Mouse (Mus musculus): ENCODE measurements at regions not wholly inside any gene's neighbourhood (a gene's known extent, or its start where the extent isn't known, plus 50 kb on each side); places are given as distances from the start of the nearest gene placed in this dataset.

GRCm38 (mm10) chr2:21908813-21909480 is 318.4 kb upstream of the Myo3a start:
- no peak for DNase-seq (ENCODE audit: low spot score)

- peak; percentile 49 for DNase-seq (ENCODE audit: low spot score)
Observed at GRCm38 (mm10) chr2:21909481-21909966, 317.8 kb upstream of the Myo3a start.

GRCm38 (mm10) chr2:21917804-21918690 is 309.3 kb upstream of the Myo3a start:
- DNase-seq (ENCODE audit: low spot score): no peak

GRCm38 (mm10) chr2:21919091-21919490 is 308.2 kb upstream of the Myo3a start:
- no peak for DNase-seq (ENCODE audit: low spot score)

GRCm38 (mm10) chr2:21927656-21928055 is 299.6 kb upstream of the Myo3a start:
- no peak for DNase-seq (ENCODE audit: low spot score)

- DNase-seq (ENCODE audit: low spot score): no peak
Observed at GRCm38 (mm10) chr2:21939993-21940392, 287.3 kb upstream of the Myo3a start.

- no peak for DNase-seq (ENCODE audit: low spot score)
Observed at GRCm38 (mm10) chr2:21940797-21941487, 286.4 kb upstream of the Myo3a start.

GRCm38 (mm10) chr2:21941488-21942000 is 285.8 kb upstream of the Myo3a start:
- DNase-seq (ENCODE audit: low spot score): no peak

- no peak for DNase-seq (ENCODE audit: low spot score)
Observed at GRCm38 (mm10) chr2:21943676-21944075, 283.6 kb upstream of the Myo3a start.

GRCm38 (mm10) chr2:21946484-21946883 is 280.8 kb upstream of the Myo3a start:
- no peak for DNase-seq (ENCODE audit: low spot score)

GRCm38 (mm10) chr2:21951279-21951678 is 276.0 kb upstream of the Myo3a start:
- DNase-seq (ENCODE audit: low spot score): no peak

GRCm38 (mm10) chr2:21956112-21956963 is 271.0 kb upstream of the Myo3a start:
- no peak for DNase-seq (ENCODE audit: low spot score)

GRCm38 (mm10) chr2:21958365-21958764 is 268.9 kb upstream of the Myo3a start:
- DNase-seq (ENCODE audit: low spot score): no peak

- no peak for DNase-seq (ENCODE audit: low spot score)
Observed at GRCm38 (mm10) chr2:21958802-21959201, 268.5 kb upstream of the Myo3a start.

GRCm38 (mm10) chr2:21963343-21964026 is 263.8 kb upstream of the Myo3a start:
- DNase-seq (ENCODE audit: low spot score): no peak

- no peak for DNase-seq (ENCODE audit: low spot score)
Observed at GRCm38 (mm10) chr2:21964027-21964605, 263.2 kb upstream of the Myo3a start.

GRCm38 (mm10) chr2:21970774-21971406 is 256.4 kb upstream of the Myo3a start:
- DNase-seq (ENCODE audit: low spot score): no peak

- DNase-seq (ENCODE audit: low spot score): no peak
Observed at GRCm38 (mm10) chr2:21974599-21974998, 252.7 kb upstream of the Myo3a start.

- no peak for DNase-seq (ENCODE audit: low spot score)
Observed at GRCm38 (mm10) chr2:21975547-21975946, 251.8 kb upstream of the Myo3a start.

GRCm38 (mm10) chr2:21976337-21976736 is 251.0 kb upstream of the Myo3a start:
- no peak for DNase-seq (ENCODE audit: low spot score)

Data from urinary bladder, postnatal 25 days (tissue).